Mouse (Mus musculus): Measurements from ENCODE around the gene 1700018F24Rik. TPM values are rescaled to one million over a fixed set of nuclear protein-coding genes. Genes with fewer than 3 reads are reported as not detected.
A peak's percentile ranks its signal among the peaks of the same experiment; 100 is the strongest.

The 1700018F24Rik gene
- polyA plus RNA-seq, 1 experiment from 2014 or later, result not detected

DNA sequence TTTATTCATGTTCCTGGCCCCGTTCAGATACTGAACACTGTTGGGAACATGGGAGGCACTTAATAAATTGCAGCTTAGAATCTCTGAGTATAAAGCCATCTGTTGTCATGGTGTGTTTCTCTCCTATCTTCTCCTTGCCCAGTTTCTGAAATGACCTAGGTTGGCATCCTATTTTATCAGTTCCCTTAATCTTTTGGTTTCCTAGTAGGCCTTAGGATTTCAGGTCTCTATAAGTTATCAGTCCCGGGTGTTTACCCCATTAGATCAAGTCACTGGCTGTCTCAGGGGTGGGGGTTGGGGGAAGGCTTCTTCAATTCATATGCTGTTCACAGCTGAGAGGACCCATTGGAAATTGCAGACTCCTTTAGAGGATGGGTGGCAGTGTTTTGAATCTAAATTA, 42.0 kb downstream of the 1700018F24Rik start:
- peaks cover 6% of the 10 kb centered on the region; the same call in 1 of the 2 replicates for H3K36me3 ChIP-seq (replicated peaks)
- peaks cover 10% of the 10 kb centered on the region for H3K4me1 ChIP-seq
- no peak overlapping the region for H3K27ac ChIP-seq
- WGBS, result 85% methylated on average over 2 of the region's 2 CpGs
- ATAC-seq (ENCODE audit: low FRiP score), result no peak
- peak overlapping the region; percentile 91 for H3K4me2 ChIP-seq
- H3K9me3 ChIP-seq, result no peaks in the 10 kb centered on the region
- peak overlapping the region; percentile 90; the same call in 1 of the 2 replicates for H3K9ac ChIP-seq
- H3K4me3 ChIP-seq (replicated peaks), result peak overlapping the region; percentile 78
- H3K27me3 ChIP-seq, result no peaks in the 10 kb centered on the region

DNA sequence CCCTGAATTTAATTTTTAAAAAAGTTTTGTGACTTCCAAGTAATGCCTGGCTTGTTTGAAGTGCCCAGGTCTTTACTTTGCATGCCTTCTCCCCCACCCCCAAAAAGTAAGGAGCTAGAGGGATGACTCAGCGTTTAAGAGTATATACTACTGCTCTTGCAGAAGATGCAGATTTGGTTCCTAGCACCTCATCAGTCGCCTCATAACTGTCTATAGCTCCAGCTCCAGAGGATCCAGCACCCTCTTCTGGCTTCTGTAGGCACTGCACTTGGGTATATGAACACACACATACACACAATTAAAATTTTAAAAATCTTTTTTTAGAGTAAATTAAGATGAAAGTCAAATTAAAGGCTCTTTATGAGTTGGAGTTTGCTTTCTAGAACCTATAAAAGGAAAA, 45.4 kb downstream of the 1700018F24Rik start:
- H3K9me3 ChIP-seq, result no peaks in the 10 kb centered on the region
- no peak overlapping the region for H3K4me2 ChIP-seq
- H3K4me1 ChIP-seq, result peaks cover 10% of the 10 kb centered on the region
- 93% methylated on average over 2 of the region's 2 CpGs for WGBS
- no peak for ATAC-seq (ENCODE audit: low FRiP score)
- no peak overlapping the region for H3K27ac ChIP-seq
- no peak overlapping the region for H3K9ac ChIP-seq
- H3K36me3 ChIP-seq (replicated peaks), result peaks cover 27% of the 10 kb centered on the region
- H3K27me3 ChIP-seq, result no peaks in the 10 kb centered on the region
- H3K4me3 ChIP-seq (replicated peaks), result no peak overlapping the region

DNA sequence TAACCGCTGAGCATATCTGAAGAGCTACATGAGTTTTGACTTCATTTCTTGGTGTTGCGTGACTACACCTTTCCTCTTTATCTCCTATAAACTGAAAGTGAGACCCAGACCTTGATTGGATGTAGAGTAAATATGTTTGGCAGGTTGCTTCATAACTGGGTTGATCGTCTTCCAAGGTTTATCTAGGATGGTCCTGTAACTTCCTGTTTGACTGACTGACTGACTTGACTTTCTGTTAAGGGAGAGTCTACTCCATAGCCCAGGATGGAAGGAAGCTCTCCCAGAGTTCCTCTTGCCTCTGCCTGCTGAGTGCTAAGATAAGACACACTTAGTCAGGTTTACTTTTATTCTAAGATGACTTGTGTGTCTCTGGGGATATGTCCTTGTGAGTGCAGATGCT, 47.1 kb downstream of the 1700018F24Rik start:
- Histone ChIP-seq H3K4me2 (no peak overlapping the region), H3K9ac (no peak overlapping the region), H3K4me1 (peaks cover 3% of the 10 kb centered on the region), H3K9me3 (no peaks in the 10 kb centered on the region), H3K36me3 (replicated peaks) (peaks cover 40% of the 10 kb centered on the region), H3K4me3 (replicated peaks) (no peak overlapping the region), H3K27ac (no peak overlapping the region), H3K27me3 (no peaks in the 10 kb centered on the region)
- no peak for ATAC-seq (ENCODE audit: low FRiP score)
- WGBS, result 96% methylated on average over 3 of the region's 3 CpGs

Other genes with a start within 250 kb of the 1700018F24Rik start
- gene Smurf1, start 77.1 kb upstream of the 1700018F24Rik start, polyA plus RNA-seq (2016; fragmentation: Nextera tagmentation; extraction: Ambion mirVana), result 22.7 and 24.7 TPM in 2 replicates
- gene Gm4871, start 10.2 kb upstream of the 1700018F24Rik start, polyA plus RNA-seq (2016; fragmentation: Nextera tagmentation; extraction: Ambion mirVana), result not detected in 2 replicates
- gene Arpc1a, start 40.8 kb downstream of the 1700018F24Rik start, polyA plus RNA-seq (2016; fragmentation: Nextera tagmentation; extraction: Ambion mirVana), result 168 and 174 TPM in 2 replicates
- gene Kpna7, start 41.0 kb downstream of the 1700018F24Rik start, polyA plus RNA-seq (2016; fragmentation: Nextera tagmentation; extraction: Ambion mirVana), result not detected in 2 replicates
- gene Arpc1b, start 71.2 kb downstream of the 1700018F24Rik start, polyA plus RNA-seq (2016; fragmentation: Nextera tagmentation; extraction: Ambion mirVana), result 52.2 and 65.6 TPM in 2 replicates
- 154 and 155 TPM in 2 replicates for gene Pdap1, start 97.2 kb downstream of the 1700018F24Rik start, polyA plus RNA-seq (2016; fragmentation: Nextera tagmentation; extraction: Ambion mirVana)
- gene Bud31, start 97.4 kb downstream of the 1700018F24Rik start, polyA plus RNA-seq (2016; fragmentation: Nextera tagmentation; extraction: Ambion mirVana), result 225 and 235 TPM in 2 replicates
- gene Ptcd1, start 124.1 kb downstream of the 1700018F24Rik start, polyA plus RNA-seq (2016; fragmentation: Nextera tagmentation; extraction: Ambion mirVana), result 19.5 and 20.3 TPM in 2 replicates
- gene Cpsf4, start 124.2 kb downstream of the 1700018F24Rik start, polyA plus RNA-seq (2016; fragmentation: Nextera tagmentation; extraction: Ambion mirVana), result 65.7 and 69.5 TPM in 2 replicates
- gene Atp5j2, start 149.1 kb downstream of the 1700018F24Rik start, polyA plus RNA-seq (2016; fragmentation: Nextera tagmentation; extraction: Ambion mirVana), result 523 and 541 TPM in 2 replicates
- gene Zkscan14, start 158.9 kb downstream of the 1700018F24Rik start, polyA plus RNA-seq (2016; fragmentation: Nextera tagmentation; extraction: Ambion mirVana), result 8.0 and 9.0 TPM in 2 replicates
- 19.6 and 21.4 TPM in 2 replicates for gene Zkscan5, start 161.6 kb downstream of the 1700018F24Rik start, polyA plus RNA-seq (2016; fragmentation: Nextera tagmentation; extraction: Ambion mirVana)
- gene Zfp655, start 188.7 kb downstream of the 1700018F24Rik start, polyA plus RNA-seq (2016; fragmentation: Nextera tagmentation; extraction: Ambion mirVana), result 37.4 and 38.0 TPM in 2 replicates
- 0.66 and 0.73 TPM in 2 replicates for gene Zscan25, start 237.5 kb downstream of the 1700018F24Rik start, polyA plus RNA-seq (2016; fragmentation: Nextera tagmentation; extraction: Ambion mirVana)

All from forebrain, embryonic 12.5 days (tissue).